Mouse (Mus musculus) liver, embryonic 15.5 days (tissue): Measurements from ENCODE around the gene Arhgap30. TPM values are rescaled to one million over a fixed set of nuclear protein-coding genes. Genes with fewer than 3 reads are reported as not detected.

ENCODE experiments used
- ATAC-seq: fragments of 200-750 bp; cut with Nextera tagmentation; 2 replicates; pipeline ENCODE4 v1.8.0; 2017; ENCODE audit warnings: moderate number of reproducible peaks, mild to moderate bottlenecking, moderate library complexity; ENCODE audit not compliant: insufficient read depth
- H3K27ac ChIP-seq: fragments of 300-500 bp; sonication (generic); replicated peaks from 2 replicates; pipeline ENCODE4 v1.5.1; 2015; ENCODE audit warnings: mild to moderate bottlenecking, inconsistent platforms
- H3K27me3 ChIP-seq: fragments of 300-500 bp; sonication (generic); 2 replicates; pipeline ENCODE4 v1.6.1; 2015; ENCODE audit warnings: mild to moderate bottlenecking, inconsistent platforms
- H3K36me3 ChIP-seq: fragments of 300-500 bp; sonication (generic); replicated peaks from 2 replicates; pipeline ENCODE4 v1.6.1; 2015; ENCODE audit warnings: moderate library complexity, mild to moderate bottlenecking, inconsistent platforms
- H3K4me1 ChIP-seq: fragments of 300-500 bp; sonication (generic); replicated peaks from 2 replicates; pipeline ENCODE4 v1.6.1; 2015; ENCODE audit warnings: inconsistent platforms
- H3K4me2 ChIP-seq: fragments of 300-500 bp; sonication (generic); 2 replicates; pipeline ENCODE4 v1.6.1; 2015; ENCODE audit warnings: moderate library complexity, mild to moderate bottlenecking, inconsistent platforms
- H3K4me3 ChIP-seq: fragments of 300-500 bp; sonication (generic); replicated peaks from 2 replicates; pipeline ENCODE4 v1.5.1; 2015; ENCODE audit warnings: mild to moderate bottlenecking, inconsistent platforms
- H3K9ac ChIP-seq: fragments of 300-500 bp; sonication (generic); 2 replicates; pipeline ENCODE4 v1.6.1; 2015; ENCODE audit warnings: moderate library complexity, mild to moderate bottlenecking, inconsistent platforms
- H3K9me3 ChIP-seq: fragments of 300-500 bp; sonication (generic); replicated peaks from 2 replicates; pipeline ENCODE4 v1.6.1; 2016; ENCODE audit warnings: inconsistent platforms
- WGBS: fragments of 180-500 bp; shearing (Covaris S2); methylation state at CpG from one replicate; pipeline ENCODE4 v1.1.7; 2015; ENCODE audit warnings: mixed read lengths; ENCODE audit not compliant: insufficient replicate concordance; 5-methylcytosine and 5-hydroxymethylcytosine counted together
- polyA plus RNA-seq: library from polyadenylated mRNA; unstranded; fragments of >200 nt; fragmentation: Nextera tagmentation; extraction: Ambion mirVana; gene quantifications from 2 replicates; pipeline ENCODE4 v1.2.1, GENCODE M21; 2015

Arhgap30 gene
- polyA plus RNA-seq, 1 experiment from 2014 or later, result 5.0 TPM

- H3K4me1 ChIP-seq, result peaks cover 5% of the 10 kb centered on the region
- H3K9me3 ChIP-seq, result no peaks in the 10 kb centered on the region
- H3K27me3 ChIP-seq, result no peaks in the 10 kb centered on the region
- no peak for ATAC-seq
- H3K36me3 ChIP-seq, result no peaks in the 10 kb centered on the region
- no peak overlapping the region for H3K4me2 ChIP-seq
- H3K4me3 ChIP-seq, result no peak overlapping the region
- no peak overlapping the region for H3K27ac ChIP-seq
- no peak overlapping the region for H3K9ac ChIP-seq
- 19% methylated on average over 10 of the region's 10 CpGs for WGBS
Observed at GRCm38 (mm10) chr1:171447692-171448091, 58.9 kb downstream of the Arhgap30 start.

- 68% methylated on average over 11 of the region's 11 CpGs for WGBS
- ATAC-seq, result no peak
- Histone ChIP-seq H3K4me3 (no peak overlapping the region), H3K27me3 (no peaks in the 10 kb centered on the region), H3K36me3 (no peaks in the 10 kb centered on the region), H3K9me3 (no peaks in the 10 kb centered on the region), H3K27ac (no peak overlapping the region), H3K4me2 (no peak overlapping the region), H3K4me1 (peaks cover 10% of the 10 kb centered on the region), H3K9ac (no peak overlapping the region)
Observed at GRCm38 (mm10) chr1:171450062-171450461, 61.3 kb downstream of the Arhgap30 start.

- Histone ChIP-seq H3K27me3 (no peaks in the 10 kb centered on the region), H3K4me3 (no peak overlapping the region), H3K9ac (no peak overlapping the region), H3K36me3 (no peaks in the 10 kb centered on the region), H3K9me3 (no peaks in the 10 kb centered on the region), H3K27ac (no peak overlapping the region), H3K4me2 (no peak overlapping the region), H3K4me1 (peaks cover 12% of the 10 kb centered on the region)
- 61% methylated on average over 10 of the region's 10 CpGs for WGBS
- no peak for ATAC-seq
Observed at GRCm38 (mm10) chr1:171451001-171451400, 62.2 kb downstream of the Arhgap30 start.

GRCm38 (mm10) chr1:171452522-171452921 is 63.8 kb downstream of the Arhgap30 start:
- H3K4me2 ChIP-seq, result no peak overlapping the region
- WGBS, result 36% methylated on average over 5 of the region's 5 CpGs
- ATAC-seq, result peak; percentile 30; the same call in 1 of the 2 replicates
- no peak overlapping the region for H3K9ac ChIP-seq
- no peaks in the 10 kb centered on the region for H3K27me3 ChIP-seq
- H3K36me3 ChIP-seq, result no peaks in the 10 kb centered on the region
- H3K9me3 ChIP-seq, result no peaks in the 10 kb centered on the region
- H3K4me3 ChIP-seq, result no peak overlapping the region
- H3K27ac ChIP-seq, result peak overlapping the region; percentile 70
- H3K4me1 ChIP-seq, result peaks cover 12% of the 10 kb centered on the region

GRCm38 (mm10) chr1:171452923-171453322 is 64.2 kb downstream of the Arhgap30 start:
- peak; percentile 66 for ATAC-seq
- peak overlapping the region; percentile 70 for H3K27ac ChIP-seq
- H3K27me3 ChIP-seq, result no peaks in the 10 kb centered on the region
- H3K9me3 ChIP-seq, result no peaks in the 10 kb centered on the region
- no peak overlapping the region for H3K4me3 ChIP-seq
- H3K4me2 ChIP-seq, result no peak overlapping the region
- peaks cover 11% of the 10 kb centered on the region for H3K4me1 ChIP-seq
- H3K36me3 ChIP-seq, result no peaks in the 10 kb centered on the region
- no peak overlapping the region for H3K9ac ChIP-seq
- 59% methylated on average over 5 of the region's 5 CpGs for WGBS

- no peak overlapping the region for H3K27ac ChIP-seq
- no peak overlapping the region for H3K4me3 ChIP-seq
- H3K4me2 ChIP-seq, result no peak overlapping the region
- no peak for ATAC-seq
- no peaks in the 10 kb centered on the region for H3K27me3 ChIP-seq
- H3K4me1 ChIP-seq, result peaks cover 9% of the 10 kb centered on the region
- no peak overlapping the region for H3K9ac ChIP-seq
- H3K36me3 ChIP-seq, result no peaks in the 10 kb centered on the region
- H3K9me3 ChIP-seq, result no peaks in the 10 kb centered on the region
- WGBS, result 55% methylated on average over 6 of the region's 6 CpGs
Observed at GRCm38 (mm10) chr1:171454926-171455325, 66.2 kb downstream of the Arhgap30 start.

GRCm38 (mm10) chr1:171457568-171457967 is 68.8 kb downstream of the Arhgap30 start:
- Histone ChIP-seq H3K36me3 (peaks cover 4% of the 10 kb centered on the region; the same call in 1 of the 2 replicates), H3K27me3 (no peaks in the 10 kb centered on the region), H3K4me3 (no peak overlapping the region), H3K4me2 (no peak overlapping the region), H3K27ac (no peak overlapping the region), H3K4me1 (peaks cover 6% of the 10 kb centered on the region), H3K9ac (no peak overlapping the region), H3K9me3 (no peaks in the 10 kb centered on the region)
- 85% methylated on average over 1 of the region's 1 CpGs for WGBS
- ATAC-seq, result no peak

- Histone ChIP-seq H3K4me2 (no peak overlapping the region), H3K27me3 (no peaks in the 10 kb centered on the region), H3K4me3 (no peak overlapping the region), H3K9ac (no peak overlapping the region), H3K27ac (no peak overlapping the region), H3K4me1 (peaks cover 5% of the 10 kb centered on the region; the same call in 1 of the 2 replicates), H3K36me3 (peaks cover 10% of the 10 kb centered on the region), H3K9me3 (no peaks in the 10 kb centered on the region)
- ATAC-seq, result no peak
- 63% methylated on average over 5 of the region's 5 CpGs for WGBS
Observed at GRCm38 (mm10) chr1:171459791-171460190, 71.0 kb downstream of the Arhgap30 start.

Other genes with a start within 250 kb of the Arhgap30 start
- 149 and 158 TPM in 2 replicates for gene Sdhc, start 238.4 kb upstream of the Arhgap30 start, polyA plus RNA-seq
- not detected in 2 replicates for gene Mpz, start 238.2 kb upstream of the Arhgap30 start, polyA plus RNA-seq
- 1.7 and 2.1 TPM in 2 replicates for gene Pcp4l1, start 192.7 kb upstream of the Arhgap30 start, polyA plus RNA-seq
- 1.1 and 1.5 TPM in 2 replicates for gene Nr1i3, start 175.0 kb upstream of the Arhgap30 start, polyA plus RNA-seq
- 15.8 and 16.2 TPM in 2 replicates for gene Tomm40l, start 166.4 kb upstream of the Arhgap30 start, polyA plus RNA-seq
- 6,467 and 6,641 TPM in 2 replicates for gene Apoa2, start 163.9 kb upstream of the Arhgap30 start, polyA plus RNA-seq
- 115 and 118 TPM in 2 replicates for gene Fcer1g, start 154.6 kb upstream of the Arhgap30 start, polyA plus RNA-seq
- gene Adamts4, start 138.5 kb upstream of the Arhgap30 start, polyA plus RNA-seq, result 0.58 and 0.60 TPM in 2 replicates
- gene Ndufs2, start 137.6 kb upstream of the Arhgap30 start, polyA plus RNA-seq, result 137 and 144 TPM in 2 replicates
- gene B4galt3, start 118.6 kb upstream of the Arhgap30 start, polyA plus RNA-seq, result 21.9 and 23.5 TPM in 2 replicates
- gene Ppox, start 107.8 kb upstream of the Arhgap30 start, polyA plus RNA-seq, result 214 and 226 TPM in 2 replicates
- gene Usp21, start 101.0 kb upstream of the Arhgap30 start, polyA plus RNA-seq, result 24.9 and 28.5 TPM in 2 replicates
- gene Ufc1, start 93.9 kb upstream of the Arhgap30 start, polyA plus RNA-seq, result 40.6 and 41.4 TPM in 2 replicates
- gene Dedd, start 59.8 kb upstream of the Arhgap30 start, polyA plus RNA-seq, result 18.6 and 20.1 TPM in 2 replicates
- 33.1 and 39.1 TPM in 2 replicates for gene Nit1, start 43.3 kb upstream of the Arhgap30 start, polyA plus RNA-seq
- gene Pfdn2, start 43.3 kb upstream of the Arhgap30 start, polyA plus RNA-seq, result 32.8 and 37.5 TPM in 2 replicates
- 0.21 and 0.33 TPM in 2 replicates for gene Klhdc9, start 28.2 kb upstream of the Arhgap30 start, polyA plus RNA-seq
- gene Nectin4, start 18.9 kb upstream of the Arhgap30 start, polyA plus RNA-seq, result 0.07 and 0.18 TPM in 2 replicates
- 18.6 and 21.3 TPM in 2 replicates for gene Usf1, start 22.4 kb downstream of the Arhgap30 start, polyA plus RNA-seq
- 2.1 and 2.5 TPM in 2 replicates for gene Tstd1, start 29.9 kb downstream of the Arhgap30 start, polyA plus RNA-seq
- 29.7 and 32.8 TPM in 2 replicates for gene F11r, start 48.6 kb downstream of the Arhgap30 start, polyA plus RNA-seq
- 3.3 and 3.5 TPM in 2 replicates for gene Alyref2, start 114.5 kb downstream of the Arhgap30 start, polyA plus RNA-seq
- not detected in 2 replicates for gene Itln1, start 146.3 kb downstream of the Arhgap30 start, polyA plus RNA-seq
- gene Cd244a, start 170.2 kb downstream of the Arhgap30 start, polyA plus RNA-seq, result 0.38 and 0.59 TPM in 2 replicates
- 1.2 and 1.3 TPM in 2 replicates for gene Ly9, start 218.5 kb downstream of the Arhgap30 start, polyA plus RNA-seq